Mouse (Mus musculus): Measurements from ENCODE around the gene Rps26. TPM values are rescaled to one million over a fixed set of nuclear protein-coding genes. Genes with fewer than 3 reads are reported as not detected.

The Rps26 gene
- polyA plus RNA-seq, 1 experiment from 2014 or later, result 493 TPM

GRCm38 (mm10) chr10:128663441-128664220 lies 37.1 kb upstream of the Rps26 start:
- Histone ChIP-seq H3K4me3 (ENCODE audit: low read depth, low read length) (no peak overlapping the region), H3K4me2 (ENCODE audit: low read depth, low read length) (no peak overlapping the region), H3K9me3 (ENCODE audit: control insufficient read depth, low read length) (no peaks in the 10 kb centered on the region), H3K4me1 (ENCODE audit: control insufficient read depth, insufficient read depth, low read length) (no peaks in the 10 kb centered on the region), H3K27me3 (ENCODE audit: control insufficient read depth, insufficient read depth, low read length) (no peaks in the 10 kb centered on the region), H3K9ac (replicated peaks; ENCODE audit: low read depth, low read length) (no peak overlapping the region), H3K36me3 (ENCODE audit: control insufficient read depth, insufficient read depth, low read length) (no peaks in the 10 kb centered on the region), H3K27ac (ENCODE audit: low read depth, low read length) (no peak overlapping the region)
- ATAC-seq (ENCODE audit: low read depth), result no peak
- 76% methylated on average over 5 of the region's 5 CpGs for WGBS

GRCm38 (mm10) chr10:128662465-128662864 lies 35.9 kb upstream of the Rps26 start:
- Histone ChIP-seq H3K9me3 (ENCODE audit: control insufficient read depth, low read length) (no peaks in the 10 kb centered on the region), H3K4me2 (ENCODE audit: low read depth, low read length) (no peak overlapping the region), H3K4me3 (ENCODE audit: low read depth, low read length) (no peak overlapping the region), H3K27ac (ENCODE audit: low read depth, low read length) (no peak overlapping the region), H3K9ac (replicated peaks; ENCODE audit: low read depth, low read length) (no peak overlapping the region), H3K27me3 (ENCODE audit: control insufficient read depth, insufficient read depth, low read length) (no peaks in the 10 kb centered on the region), H3K4me1 (ENCODE audit: control insufficient read depth, insufficient read depth, low read length) (no peaks in the 10 kb centered on the region), H3K36me3 (ENCODE audit: control insufficient read depth, insufficient read depth, low read length) (no peaks in the 10 kb centered on the region)
- ATAC-seq (ENCODE audit: low read depth), result no peak

- no peak overlapping the region for H3K9ac ChIP-seq (replicated peaks; ENCODE audit: low read depth, low read length)
- no peak overlapping the region for H3K4me2 ChIP-seq (ENCODE audit: low read depth, low read length)
- no peak overlapping the region for H3K4me3 ChIP-seq (ENCODE audit: low read depth, low read length)
- H3K36me3 ChIP-seq (ENCODE audit: control insufficient read depth, insufficient read depth, low read length), result no peaks in the 10 kb centered on the region
- no peaks in the 10 kb centered on the region for H3K9me3 ChIP-seq (ENCODE audit: control insufficient read depth, low read length)
- no peaks in the 10 kb centered on the region for H3K4me1 ChIP-seq (ENCODE audit: control insufficient read depth, insufficient read depth, low read length)
- 46% methylated on average over 9 of the region's 9 CpGs for WGBS
- no peak for ATAC-seq (ENCODE audit: low read depth)
- no peak overlapping the region for H3K27ac ChIP-seq (ENCODE audit: low read depth, low read length)
- no peaks in the 10 kb centered on the region for H3K27me3 ChIP-seq (ENCODE audit: control insufficient read depth, insufficient read depth, low read length)
Observed at GRCm38 (mm10) chr10:128659490-128659889, 32.9 kb upstream of the Rps26 start.

- Histone ChIP-seq H3K36me3 (ENCODE audit: control insufficient read depth, insufficient read depth, low read length) (no peaks in the 10 kb centered on the region), H3K4me1 (ENCODE audit: control insufficient read depth, insufficient read depth, low read length) (no peaks in the 10 kb centered on the region), H3K27ac (ENCODE audit: low read depth, low read length) (no peak overlapping the region), H3K4me3 (ENCODE audit: low read depth, low read length) (no peak overlapping the region), H3K9ac (replicated peaks; ENCODE audit: low read depth, low read length) (no peak overlapping the region), H3K27me3 (ENCODE audit: control insufficient read depth, insufficient read depth, low read length) (no peaks in the 10 kb centered on the region), H3K4me2 (ENCODE audit: low read depth, low read length) (no peak overlapping the region), H3K9me3 (ENCODE audit: control insufficient read depth, low read length) (no peaks in the 10 kb centered on the region)
- ATAC-seq (ENCODE audit: low read depth), result no peak
- 62% methylated on average over 9 of the region's 9 CpGs for WGBS
Observed at GRCm38 (mm10) chr10:128657844-128658243, 31.3 kb upstream of the Rps26 start.

GRCm38 (mm10) chr10:128656731-128657130 lies 30.2 kb upstream of the Rps26 start:
- Histone ChIP-seq H3K27ac (ENCODE audit: low read depth, low read length) (no peak overlapping the region), H3K4me2 (ENCODE audit: low read depth, low read length) (no peak overlapping the region), H3K4me3 (ENCODE audit: low read depth, low read length) (no peak overlapping the region), H3K27me3 (ENCODE audit: control insufficient read depth, insufficient read depth, low read length) (no peaks in the 10 kb centered on the region), H3K9ac (replicated peaks; ENCODE audit: low read depth, low read length) (no peak overlapping the region), H3K36me3 (ENCODE audit: control insufficient read depth, insufficient read depth, low read length) (no peaks in the 10 kb centered on the region), H3K9me3 (ENCODE audit: control insufficient read depth, low read length) (no peaks in the 10 kb centered on the region), H3K4me1 (ENCODE audit: control insufficient read depth, insufficient read depth, low read length) (no peaks in the 10 kb centered on the region)
- 97% methylated on average over 1 of the region's 1 CpGs for WGBS
- ATAC-seq (ENCODE audit: low read depth), result no peak

GRCm38 (mm10) chr10:128655254-128655653 lies 28.7 kb upstream of the Rps26 start:
- H3K27me3 ChIP-seq (ENCODE audit: control insufficient read depth, insufficient read depth, low read length), result no peaks in the 10 kb centered on the region
- no peak overlapping the region for H3K27ac ChIP-seq (ENCODE audit: low read depth, low read length)
- no peaks in the 10 kb centered on the region for H3K9me3 ChIP-seq (ENCODE audit: control insufficient read depth, low read length)
- 87% methylated on average over 3 of the region's 3 CpGs for WGBS
- H3K4me3 ChIP-seq (ENCODE audit: low read depth, low read length), result no peak overlapping the region
- H3K4me1 ChIP-seq (ENCODE audit: control insufficient read depth, insufficient read depth, low read length), result no peaks in the 10 kb centered on the region
- H3K36me3 ChIP-seq (ENCODE audit: control insufficient read depth, insufficient read depth, low read length), result no peaks in the 10 kb centered on the region
- ATAC-seq (ENCODE audit: low read depth), result no peak
- no peak overlapping the region for H3K9ac ChIP-seq (replicated peaks; ENCODE audit: low read depth, low read length)
- H3K4me2 ChIP-seq (ENCODE audit: low read depth, low read length), result no peak overlapping the region

GRCm38 (mm10) chr10:128653866-128654265 lies 27.3 kb upstream of the Rps26 start:
- Histone ChIP-seq H3K4me2 (ENCODE audit: low read depth, low read length) (no peak overlapping the region), H3K4me1 (ENCODE audit: control insufficient read depth, insufficient read depth, low read length) (no peaks in the 10 kb centered on the region), H3K27ac (ENCODE audit: low read depth, low read length) (no peak overlapping the region), H3K9me3 (ENCODE audit: control insufficient read depth, low read length) (no peaks in the 10 kb centered on the region), H3K36me3 (ENCODE audit: control insufficient read depth, insufficient read depth, low read length) (no peaks in the 10 kb centered on the region), H3K27me3 (ENCODE audit: control insufficient read depth, insufficient read depth, low read length) (no peaks in the 10 kb centered on the region), H3K9ac (replicated peaks; ENCODE audit: low read depth, low read length) (no peak overlapping the region), H3K4me3 (ENCODE audit: low read depth, low read length) (no peak overlapping the region)
- no peak for ATAC-seq (ENCODE audit: low read depth)
- WGBS, result 69% methylated on average over 4 of the region's 4 CpGs

GRCm38 (mm10) chr10:128646139-128647089 lies 19.9 kb upstream of the Rps26 start:
- Histone ChIP-seq H3K4me2 (ENCODE audit: low read depth, low read length) (peak overlapping the region; percentile 72), H3K4me3 (ENCODE audit: low read depth, low read length) (peak overlapping the region; percentile 25), H3K4me1 (ENCODE audit: control insufficient read depth, insufficient read depth, low read length) (peaks cover 29% of the 10 kb centered on the region), H3K27me3 (ENCODE audit: control insufficient read depth, insufficient read depth, low read length) (no peaks in the 10 kb centered on the region), H3K9me3 (ENCODE audit: control insufficient read depth, low read length) (no peaks in the 10 kb centered on the region), H3K36me3 (ENCODE audit: control insufficient read depth, insufficient read depth, low read length) (no peaks in the 10 kb centered on the region), H3K27ac (ENCODE audit: low read depth, low read length) (peak overlapping the region; percentile 87), H3K9ac (replicated peaks; ENCODE audit: low read depth, low read length) (peak overlapping the region; percentile 53)
- peak; percentile 85 for ATAC-seq (ENCODE audit: low read depth)
- WGBS, result 8% methylated on average over 12 of the region's 13 CpGs
